Mouse (Mus musculus) liver, embryonic 16.5 days (tissue): ENCODE results near the gene A630095N17Rik. TPM values are rescaled to one million over a fixed set of nuclear protein-coding genes. Genes with fewer than 3 reads are reported as not detected.
A peak's percentile ranks its signal among the peaks of the same experiment; 100 is the strongest.

Source experiments
- ATAC-seq: fragments of 200-750 bp; cut with Nextera tagmentation; 2 replicates; pipeline ENCODE4 v1.8.0; 2017; ENCODE audit warnings: low read depth, mild to moderate bottlenecking, moderate number of reproducible peaks, moderate library complexity
- H3K27ac ChIP-seq: fragments of 300-500 bp; sonication (generic); 2 replicates; pipeline ENCODE4 v1.5.1; 2014; ENCODE audit warnings: mild to moderate bottlenecking, low read length
- H3K27me3 ChIP-seq: fragments of 300-500 bp; sonication (generic); 2 replicates; pipeline ENCODE4 v1.6.1; 2014; ENCODE audit warnings: low read depth, low read length, mixed read lengths; ENCODE audit not compliant: control insufficient read depth, insufficient read depth
- H3K36me3 ChIP-seq: fragments of 300-500 bp; sonication (generic); 2 replicates; pipeline ENCODE4 v1.6.1; 2014; ENCODE audit warnings: mild to moderate bottlenecking; ENCODE audit not compliant: control insufficient read depth, insufficient read depth
- H3K4me1 ChIP-seq: fragments of 300-500 bp; sonication (generic); 2 replicates; pipeline ENCODE4 v1.6.1; 2014; ENCODE audit warnings: low read depth, low read length, mixed read lengths; ENCODE audit not compliant: control insufficient read depth
- H3K4me2 ChIP-seq: fragments of 300-500 bp; sonication (generic); 2 replicates; pipeline ENCODE4 v1.6.1; 2014; ENCODE audit warnings: low read depth, low read length, mixed read lengths
- H3K4me3 ChIP-seq: fragments of 300-500 bp; sonication (generic); 2 replicates; pipeline ENCODE4 v1.5.1; 2014; ENCODE audit warnings: low read depth, mild to moderate bottlenecking, low read length
- H3K9ac ChIP-seq: fragments of 300-500 bp; sonication (generic); 2 replicates; pipeline ENCODE4 v1.6.1; 2014; ENCODE audit warnings: low read depth, low read length
- H3K9me3 ChIP-seq: fragments of 300-500 bp; sonication (generic); replicated peaks from 2 replicates; pipeline ENCODE4 v1.6.1; 2016; ENCODE audit warnings: low read length; ENCODE audit not compliant: control insufficient read depth
- WGBS: fragments of 180-500 bp; shearing (Covaris S2); extraction: QIAGEN DNeasy Blood & Tissue Kit; methylation state at CpG from one replicate; pipeline ENCODE4 v1.1.7; 2014; ENCODE audit not compliant: insufficient replicate concordance; 5-methylcytosine and 5-hydroxymethylcytosine counted together
- polyA plus RNA-seq: library from polyadenylated mRNA; unstranded; fragments of >200 nt; fragmentation: Nextera tagmentation; extraction: Ambion mirVana; gene quantifications from 2 replicates; pipeline ENCODE4 v1.2.1, GENCODE M21; 2015

A630095N17Rik gene
- polyA plus RNA-seq, 1 experiment from 2014 or later: not detected

DNA sequence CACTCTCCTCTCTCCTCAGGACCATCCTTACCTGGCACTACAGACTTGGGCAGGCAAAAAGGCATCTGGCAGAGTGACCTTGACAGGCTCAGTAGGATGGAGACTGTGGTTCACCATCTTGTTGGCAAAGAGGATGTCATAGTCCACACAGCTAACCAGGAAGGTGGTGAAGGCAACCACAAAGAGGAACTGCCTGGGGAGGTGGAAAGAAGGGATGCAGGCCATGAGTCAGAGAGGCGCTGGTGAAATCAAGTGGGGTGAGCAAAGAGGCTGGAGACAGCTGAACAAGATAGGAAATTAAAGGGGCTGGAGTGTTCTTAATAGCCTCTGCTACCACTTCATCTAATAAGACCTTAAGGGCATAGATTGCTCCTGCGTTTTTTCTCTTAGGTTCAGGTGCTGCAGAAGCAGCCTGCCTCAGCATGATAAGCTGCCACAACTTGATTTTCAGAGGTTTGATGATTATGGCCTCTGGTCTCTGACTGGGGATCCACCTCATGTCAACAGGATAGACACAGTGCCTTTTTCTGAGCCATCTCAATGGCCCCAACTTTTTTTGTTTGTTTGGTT is 43.9 kb downstream of the A630095N17Rik start:
- Histone ChIP-seq H3K36me3 (peaks cover 48% of the 10 kb centered on the region), H3K4me2 (no peak overlapping the region), H3K4me3 (no peak overlapping the region), H3K27ac (peak overlapping the region; percentile 37; the same call in 1 of the 2 replicates), H3K27me3 (no peaks in the 10 kb centered on the region), H3K4me1 (peaks cover 29% of the 10 kb centered on the region), H3K9me3 (no peaks in the 10 kb centered on the region), H3K9ac (no peak overlapping the region)
- WGBS: 24% methylated on average over 2 of the region's 2 CpGs
- no peak for ATAC-seq

DNA sequence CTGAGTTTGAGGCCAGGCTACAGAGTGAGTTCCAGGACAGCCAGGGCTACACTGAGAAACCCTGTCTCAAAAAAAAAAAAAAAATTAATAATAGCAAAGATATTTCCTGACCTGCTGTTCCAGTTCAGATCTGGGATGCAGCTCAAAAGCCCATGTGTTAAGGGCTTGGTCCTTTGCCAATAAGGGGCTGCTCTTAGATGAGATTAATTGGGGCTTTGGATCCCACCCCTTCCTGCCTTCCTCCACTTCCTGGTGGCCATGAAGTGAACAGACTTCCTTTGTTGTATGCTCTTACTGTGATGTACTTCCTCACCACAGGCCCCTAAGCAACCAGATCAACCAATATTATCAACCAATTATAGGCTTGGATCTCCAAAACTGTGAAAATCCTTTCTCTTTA is 44.8 kb downstream of the A630095N17Rik start:
- Histone ChIP-seq H3K27ac (no peak overlapping the region), H3K36me3 (peaks cover 57% of the 10 kb centered on the region), H3K27me3 (no peaks in the 10 kb centered on the region), H3K4me1 (peaks cover 28% of the 10 kb centered on the region), H3K9ac (no peak overlapping the region), H3K9me3 (no peaks in the 10 kb centered on the region), H3K4me2 (no peak overlapping the region), H3K4me3 (no peak overlapping the region)
- ATAC-seq: no peak

GRCm38 (mm10) chr1:75185495-75185894 is 46.4 kb downstream of the A630095N17Rik start:
- WGBS: 88% methylated on average over 11 of the region's 11 CpGs
- no peak for ATAC-seq
- Histone ChIP-seq H3K27me3 (no peaks in the 10 kb centered on the region), H3K9me3 (no peaks in the 10 kb centered on the region), H3K4me1 (peaks cover 28% of the 10 kb centered on the region), H3K4me3 (no peak overlapping the region), H3K9ac (no peak overlapping the region), H3K4me2 (no peak overlapping the region), H3K36me3 (peaks cover 68% of the 10 kb centered on the region), H3K27ac (no peak overlapping the region)

DNA sequence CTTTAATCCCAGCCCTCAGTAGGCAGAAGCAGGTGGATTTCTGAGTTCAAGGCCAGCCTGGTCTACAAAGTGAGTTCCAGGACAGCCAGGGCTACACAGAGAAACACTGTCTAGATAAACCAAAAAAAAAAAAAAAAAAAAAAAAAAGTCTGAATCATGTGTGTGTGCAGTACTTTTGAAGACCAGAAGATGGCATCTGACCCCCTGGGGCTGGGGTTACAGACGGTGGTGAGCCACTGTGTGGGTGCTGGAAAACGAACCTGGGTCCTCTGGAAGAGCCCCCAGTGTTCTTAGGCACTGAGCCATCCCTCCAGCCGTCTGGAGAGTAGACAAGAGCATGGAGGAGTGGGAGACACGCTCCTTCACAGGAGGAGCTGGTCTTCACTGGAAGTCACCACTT is 49.7 kb downstream of the A630095N17Rik start:
- no peak for ATAC-seq
- Histone ChIP-seq H3K27ac (no peak overlapping the region), H3K9me3 (no peaks in the 10 kb centered on the region), H3K4me1 (peaks cover 23% of the 10 kb centered on the region), H3K36me3 (peaks cover 69% of the 10 kb centered on the region), H3K9ac (no peak overlapping the region), H3K27me3 (no peaks in the 10 kb centered on the region), H3K4me2 (no peak overlapping the region), H3K4me3 (no peak overlapping the region)
- WGBS: 76% methylated on average over 4 of the region's 4 CpGs

DNA sequence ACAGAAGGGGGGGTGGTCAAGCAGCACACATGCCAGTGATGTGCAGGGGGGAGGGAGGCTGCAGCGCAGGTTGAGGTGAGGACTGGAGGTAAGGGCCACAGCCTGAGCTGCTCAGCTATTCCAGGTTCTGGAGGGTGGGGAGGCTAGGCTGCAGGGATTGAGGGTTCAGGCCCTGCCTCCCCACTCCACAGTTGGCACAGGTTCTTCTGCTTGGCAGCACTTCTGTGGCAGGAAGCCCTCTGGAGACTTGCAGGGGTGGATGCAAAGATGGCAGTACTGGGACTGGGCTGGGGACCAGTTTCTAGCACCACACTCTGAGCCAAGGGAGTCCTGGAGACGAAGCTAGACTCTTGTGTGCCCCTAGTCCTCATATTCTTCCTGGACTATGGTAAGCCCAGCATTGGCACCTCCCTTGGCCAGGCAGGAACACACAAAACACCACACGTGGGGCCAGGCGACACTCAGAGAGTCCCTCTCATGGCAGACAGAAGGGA is 50.5 kb downstream of the A630095N17Rik start:
- no peak overlapping the region for H3K4me3 ChIP-seq
- no peak overlapping the region for H3K4me2 ChIP-seq
- no peaks in the 10 kb centered on the region for H3K9me3 ChIP-seq
- no peak for ATAC-seq
- peaks cover 23% of the 10 kb centered on the region for H3K4me1 ChIP-seq
- no peaks in the 10 kb centered on the region for H3K27me3 ChIP-seq
- WGBS: 83% methylated on average over 4 of the region's 4 CpGs
- H3K9ac ChIP-seq: no peak overlapping the region
- peaks cover 68% of the 10 kb centered on the region for H3K36me3 ChIP-seq
- H3K27ac ChIP-seq: no peak overlapping the region; the same call in 1 of the 2 replicates

DNA sequence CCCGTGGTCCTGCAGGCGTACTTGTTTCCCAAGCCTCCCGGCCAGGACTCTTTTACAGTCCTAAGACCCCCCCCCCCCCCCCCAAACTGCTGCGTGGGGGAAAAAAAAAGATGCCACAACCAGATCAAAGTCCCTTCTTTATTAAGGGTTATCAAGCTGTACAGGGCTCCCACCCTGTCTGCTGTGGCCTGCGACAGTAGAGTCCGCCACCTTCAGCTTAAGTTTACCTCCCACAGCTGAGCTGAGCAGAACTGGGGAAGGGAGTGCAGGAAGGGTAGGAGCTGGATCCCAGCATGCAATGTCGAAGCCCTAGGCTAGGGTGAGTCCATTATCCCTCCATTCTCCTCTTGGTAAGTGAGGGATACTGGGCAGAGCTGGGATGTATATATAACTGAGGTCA is 51.2 kb downstream of the A630095N17Rik start:
- peaks cover 23% of the 10 kb centered on the region for H3K4me1 ChIP-seq
- peak overlapping the region; percentile 74 for H3K4me3 ChIP-seq
- H3K4me2 ChIP-seq: peak overlapping the region; percentile 89
- peak overlapping the region; percentile 98 for H3K27ac ChIP-seq
- no peaks in the 10 kb centered on the region for H3K9me3 ChIP-seq
- WGBS: 35% methylated on average over 7 of the region's 7 CpGs
- ATAC-seq: no peak
- peak overlapping the region; percentile 48 for H3K9ac ChIP-seq
- peaks cover 68% of the 10 kb centered on the region for H3K36me3 ChIP-seq
- no peaks in the 10 kb centered on the region for H3K27me3 ChIP-seq

GRCm38 (mm10) chr1:75180105-75180590 is 51.8 kb downstream of the A630095N17Rik start, which contains the start of gene Abcb6:
Gene Abcb6, minus strand, starts transcription at chr1:75180392.
- Histone ChIP-seq H3K9me3 (no peaks in the 10 kb centered on the region), H3K4me1 (peaks cover 23% of the 10 kb centered on the region), H3K4me3 (peak within 1 kb of the TSS; percentile 74), H3K9ac (peak within 1 kb of the TSS; percentile 85), H3K27ac (peak within 1 kb of the TSS; percentile 98), H3K4me2 (peak within 1 kb of the TSS; percentile 89), H3K27me3 (no peaks in the 10 kb centered on the region), H3K36me3 (peaks cover 68% of the 10 kb centered on the region)
- WGBS: under 1% methylated on average over 31 of the region's 31 CpGs
- ATAC-seq: peak; percentile 91

DNA sequence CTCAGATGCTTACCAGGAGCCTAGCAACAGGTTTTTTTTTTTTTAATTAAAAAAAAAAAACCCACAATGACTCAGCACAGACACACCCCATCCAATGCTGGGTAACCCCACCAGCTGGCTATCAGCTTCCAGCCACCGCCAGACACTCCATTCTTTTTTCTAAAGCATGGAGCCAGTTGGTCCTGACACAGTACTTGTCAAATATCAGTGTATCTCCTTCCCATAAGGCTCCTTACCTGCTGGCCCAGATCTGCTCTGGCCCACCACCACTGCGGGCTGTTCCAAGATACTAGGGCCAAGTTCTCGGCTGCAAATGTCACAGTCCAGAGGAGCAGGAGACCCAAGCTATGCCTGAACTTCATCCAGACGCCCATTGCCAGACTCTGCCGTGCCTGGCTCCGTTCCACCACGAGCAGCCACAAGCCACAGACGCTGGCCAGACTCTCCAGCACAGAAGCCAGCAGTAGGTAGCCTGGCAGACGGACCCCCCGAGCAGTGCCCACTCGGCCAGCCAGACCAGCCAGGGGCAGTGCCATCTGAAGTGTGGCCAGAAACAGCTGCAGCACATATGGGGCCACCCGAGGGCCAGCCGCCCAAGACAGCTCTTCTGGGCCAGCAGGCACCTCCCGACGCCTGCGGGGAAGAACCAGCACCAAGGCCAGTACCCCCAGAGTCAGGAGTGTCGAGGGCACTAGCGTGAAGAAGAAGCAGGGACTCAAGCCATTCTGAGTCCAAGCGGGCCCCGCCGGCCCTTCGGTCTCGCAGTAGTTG is 52.4 kb downstream of the A630095N17Rik start:
- Histone ChIP-seq H3K27me3 (no peaks in the 10 kb centered on the region), H3K27ac (peak overlapping the region; percentile 98), H3K4me2 (peak overlapping the region; percentile 89), H3K36me3 (peaks cover 66% of the 10 kb centered on the region), H3K9me3 (no peaks in the 10 kb centered on the region), H3K4me1 (peaks cover 23% of the 10 kb centered on the region), H3K4me3 (peak overlapping the region; percentile 74), H3K9ac (peak overlapping the region; percentile 85)
- WGBS: 3% methylated on average over 23 of the region's 23 CpGs
- peak; percentile 71 for ATAC-seq
